Mouse (Mus musculus) lung, postnatal 10 days (tissue): Measurements from ENCODE around the gene Plekho1.
"Not testable (repeated sequence)": the region's sequence is repeated elsewhere in the genome, so short reads cannot be mapped to it uniquely, and the experiment has no call there.

Experiments used
- DNase-seq: peaks from one replicate; pipeline ENCODE4 v3.0.0; 2021

The Plekho1 gene

DNA sequence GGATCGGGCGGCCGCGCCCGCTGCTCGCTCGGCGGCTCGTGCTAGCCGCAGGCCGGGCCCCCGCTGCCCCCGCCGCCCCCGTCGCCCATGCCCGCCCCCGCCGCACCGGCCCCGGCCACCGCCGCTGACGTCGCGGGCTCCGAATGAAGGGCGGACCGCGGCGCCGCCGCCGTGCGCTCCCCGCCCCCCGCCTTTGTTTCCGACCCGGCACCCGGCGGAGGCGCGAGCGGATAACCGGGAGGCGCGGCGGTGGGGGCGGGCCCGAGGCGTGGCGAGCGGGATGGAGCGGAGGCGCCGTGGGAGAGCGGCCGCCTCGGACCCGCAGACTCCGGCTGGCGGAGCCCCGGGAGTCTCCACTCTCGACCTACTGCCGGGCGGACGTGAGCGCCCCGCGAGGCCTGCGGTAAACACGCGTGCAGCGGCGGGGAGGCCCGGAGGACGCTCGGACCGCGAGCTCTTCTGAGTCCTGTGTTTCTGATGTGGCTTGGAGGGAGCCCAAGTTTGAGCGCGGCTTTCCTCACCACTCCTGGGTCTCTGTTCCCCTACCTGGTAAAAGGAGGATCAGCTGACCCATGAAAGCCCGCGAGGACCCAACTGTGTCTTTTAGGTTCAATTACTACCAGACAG, at the start of gene Plekho1:
Plekho1 (minus strand) TSS at position 200 of the 627 bp plus-strand sequence.
- DNase-seq, result peak; percentile 75

DNA sequence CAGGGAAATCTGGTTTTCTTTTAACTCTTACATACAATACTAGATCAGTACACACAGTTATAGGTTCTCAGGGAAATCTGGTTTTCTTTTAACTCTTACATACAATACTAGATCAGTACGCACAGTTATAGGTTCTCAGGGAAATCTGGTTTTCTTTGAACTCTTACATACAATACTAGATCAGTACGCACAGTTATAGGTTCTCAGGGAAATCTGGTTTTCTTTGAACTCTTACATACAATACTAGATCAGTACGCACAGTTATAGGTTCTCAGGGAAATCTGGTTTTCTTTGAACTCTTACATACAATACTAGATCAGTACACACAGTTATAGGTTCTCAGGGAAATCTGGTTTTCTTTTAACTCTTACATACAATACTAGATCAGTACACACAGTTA, 48.8 kb upstream of the Plekho1 start:
- DNase-seq, result not testable (repeated sequence)

DNA sequence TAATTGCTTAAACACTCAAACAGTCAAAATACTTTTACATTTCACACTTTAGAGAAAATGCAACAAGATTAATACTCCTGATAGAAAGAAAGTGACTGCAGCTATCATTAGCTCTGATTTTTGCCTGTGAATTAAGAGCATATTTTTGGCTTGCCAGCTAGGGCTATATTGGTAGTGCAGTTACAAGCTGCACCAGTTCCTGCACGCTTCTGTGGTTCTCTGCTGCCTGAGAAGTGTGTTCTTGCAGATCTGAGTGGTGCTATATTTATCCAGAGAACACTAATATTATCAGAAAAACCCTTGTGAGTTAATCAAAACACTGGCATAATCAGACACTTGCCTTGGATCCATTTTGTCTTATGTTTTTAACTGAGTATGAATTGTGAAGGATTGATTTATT, 47.3 kb upstream of the Plekho1 start:
- no peak for DNase-seq

DNA sequence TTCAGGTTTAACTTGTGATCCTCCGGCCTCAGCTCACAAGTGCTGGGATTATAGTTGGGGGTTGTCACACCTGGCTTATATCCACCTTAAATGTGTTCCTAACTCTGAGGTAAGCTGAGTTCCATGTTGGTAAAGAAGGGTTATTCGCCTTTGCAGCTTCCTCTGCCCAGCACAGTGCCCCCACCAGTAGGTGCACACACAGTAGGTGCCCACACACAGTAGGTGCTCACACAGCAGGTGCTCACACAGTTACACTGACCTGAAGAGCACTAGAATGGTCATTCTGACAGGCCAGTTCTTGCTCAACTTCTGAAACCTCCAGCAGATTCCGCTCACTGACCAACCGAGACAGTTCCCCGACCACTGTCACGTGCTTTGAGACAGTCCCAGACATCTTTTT, 45.3 kb upstream of the Plekho1 start:
- DNase-seq, result no peak

- DNase-seq, result no peak
Observed at GRCm38 (mm10) chr3:96040663-96041006, 44.8 kb upstream of the Plekho1 start.

- no peak for DNase-seq
Observed at GRCm38 (mm10) chr3:96039857-96040662, 44.3 kb upstream of the Plekho1 start.

GRCm38 (mm10) chr3:96038851-96039250, 43.0 kb upstream of the Plekho1 start:
- no peak for DNase-seq

GRCm38 (mm10) chr3:96038156-96038555, 42.4 kb upstream of the Plekho1 start:
- no peak for DNase-seq

- no peak for DNase-seq
Observed at GRCm38 (mm10) chr3:96036796-96037195, 41.0 kb upstream of the Plekho1 start.

DNA sequence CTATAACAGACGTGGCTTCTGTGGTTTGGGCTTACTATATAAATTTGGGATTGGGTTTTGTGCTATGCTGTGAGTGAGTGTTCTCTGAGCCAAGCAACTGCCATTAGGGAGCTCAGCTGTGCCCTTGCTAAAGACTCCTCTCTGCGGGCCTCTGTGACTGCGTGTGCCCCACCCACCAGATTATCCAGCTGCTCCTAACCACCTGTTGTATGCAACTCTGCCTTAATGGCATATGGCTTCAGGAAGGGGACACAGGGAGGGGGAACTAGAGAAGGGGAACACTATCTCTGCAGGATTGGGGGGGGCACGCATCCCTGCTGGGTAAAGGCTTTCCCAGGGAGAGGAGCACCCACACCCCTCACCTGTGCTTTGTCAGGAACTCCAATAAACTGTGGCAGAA, 37.2 kb upstream of the Plekho1 start:
- no peak for DNase-seq

GRCm38 (mm10) chr3:96032652-96033017, 36.8 kb upstream of the Plekho1 start:
- no peak for DNase-seq

- no peak for DNase-seq
Observed at GRCm38 (mm10) chr3:96031991-96032651, 36.3 kb upstream of the Plekho1 start.

- DNase-seq, result no peak
Observed at GRCm38 (mm10) chr3:96029766-96030165, 34.0 kb upstream of the Plekho1 start.

GRCm38 (mm10) chr3:96029336-96029735, 33.5 kb upstream of the Plekho1 start:
- no peak for DNase-seq

- DNase-seq, result peak; percentile 11
Observed at GRCm38 (mm10) chr3:96027875-96028274, 32.1 kb upstream of the Plekho1 start.

GRCm38 (mm10) chr3:96027145-96027544, 31.3 kb upstream of the Plekho1 start:
- DNase-seq, result no peak

- DNase-seq, result no peak
Observed at GRCm38 (mm10) chr3:96021421-96022128, 25.8 kb upstream of the Plekho1 start.

- no peak for DNase-seq
Observed at GRCm38 (mm10) chr3:96020735-96021134, 24.9 kb upstream of the Plekho1 start.

DNA sequence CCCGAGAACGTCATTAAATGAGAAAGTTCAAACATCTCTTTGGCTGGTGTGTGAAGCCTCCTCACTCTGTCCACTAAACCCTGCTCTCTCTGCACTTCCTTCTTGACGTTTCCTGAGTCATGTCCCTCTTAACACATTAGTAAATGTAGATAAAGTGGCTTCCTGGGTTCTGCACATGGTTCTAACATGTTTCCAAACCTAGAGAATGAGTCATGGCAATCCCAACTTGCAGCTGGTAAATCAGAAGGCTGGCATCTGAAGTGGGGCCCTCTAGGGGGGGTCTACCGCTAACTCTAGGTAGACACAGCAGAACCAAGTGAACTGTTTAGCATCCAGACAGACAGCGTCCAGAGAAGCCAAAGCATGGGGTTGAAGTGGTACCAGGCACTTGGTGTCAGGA, 21.7 kb upstream of the Plekho1 start:
- no peak for DNase-seq

DNA sequence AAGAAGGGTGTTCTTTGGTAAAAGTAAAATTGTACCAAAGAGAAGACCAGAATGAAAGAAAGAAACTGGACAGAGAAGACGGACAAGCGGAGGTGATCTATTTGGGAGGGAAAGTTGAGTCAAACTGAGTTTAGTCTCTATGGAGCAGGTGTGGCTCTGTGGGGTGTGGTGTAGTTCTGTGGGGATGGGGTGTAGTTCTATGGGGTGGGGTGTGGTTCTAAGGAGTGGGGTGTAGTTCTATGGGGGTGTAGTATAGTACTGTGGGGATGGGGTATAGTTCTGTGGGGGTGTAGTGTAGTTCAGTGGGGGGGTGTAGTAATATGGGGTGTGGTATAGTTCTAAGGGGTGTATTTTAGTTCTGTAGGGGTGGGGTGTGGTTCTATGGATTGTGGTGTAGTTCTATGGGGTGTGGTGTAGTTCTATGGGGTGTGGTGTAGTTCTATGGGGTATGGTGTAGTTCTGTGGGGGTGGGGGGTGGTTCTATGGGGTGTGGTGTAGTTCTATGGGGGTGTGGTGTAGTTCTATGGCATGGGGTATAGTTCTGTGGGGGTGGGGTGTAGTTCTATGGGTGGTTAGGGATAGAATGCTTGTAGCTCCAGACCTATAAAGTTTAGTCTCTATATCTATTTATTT, 20.6 kb upstream of the Plekho1 start:
- DNase-seq, result no peak

DNA sequence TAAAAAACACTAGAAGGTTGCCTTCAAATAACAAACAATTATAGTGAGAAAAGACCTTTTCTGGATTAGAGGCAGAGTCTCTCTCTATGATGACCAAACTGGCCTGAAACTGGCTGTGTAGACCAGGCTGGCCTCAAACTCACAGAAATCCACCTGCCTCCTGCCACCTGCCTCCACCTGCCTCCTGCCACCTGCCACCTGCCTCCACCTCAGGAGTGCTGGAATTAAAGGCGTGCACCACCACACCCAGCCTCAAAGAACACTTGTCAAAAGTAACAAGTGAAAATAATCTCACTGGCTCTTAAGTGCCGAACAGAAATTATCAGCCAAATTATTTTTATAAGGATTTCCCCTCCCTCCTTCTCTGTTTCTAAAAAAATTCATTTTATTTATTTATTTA, 19.9 kb upstream of the Plekho1 start:
- no peak for DNase-seq

DNA sequence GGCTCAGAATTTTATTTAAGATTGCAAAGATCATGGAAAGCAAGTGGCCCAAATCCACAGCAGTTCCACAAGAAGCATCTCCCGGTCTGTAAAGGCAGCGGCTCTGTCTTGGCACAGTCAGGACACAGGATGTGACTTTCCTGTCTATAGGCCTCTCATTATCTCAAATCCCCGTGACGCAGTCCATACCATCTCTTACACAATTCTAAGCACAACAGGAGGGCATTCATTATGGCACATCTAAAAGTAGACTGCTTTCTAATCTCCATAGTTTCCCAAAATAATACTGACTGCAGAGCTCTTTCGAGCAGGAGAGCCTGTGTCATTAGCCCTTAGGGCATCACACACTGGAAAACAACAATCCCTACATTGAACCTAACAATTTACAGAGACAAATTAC, 17.0 kb upstream of the Plekho1 start:
- no peak for DNase-seq

GRCm38 (mm10) chr3:96008463-96008862, 12.7 kb upstream of the Plekho1 start:
- no peak for DNase-seq
